ENCODE assay signal across 8 mouse cellular contexts in genomic region chr5:113547949-113548700, GRCm38 (mm10). TPM values are rescaled to one million over a fixed set of nuclear protein-coding genes. Genes with fewer than 3 reads are reported as not detected.
DNase-seq lines count a peak whose midpoint lies in the region; ATAC-seq and TF ChIP-seq lines count a peak whose summit lies in the region.

No protein-coding gene starts in this region.

- 47% methylated on average over 14 of the region's 14 CpGs for WGBS in kidney, adult 2 months
- 55% methylated on average over 14 of the region's 14 CpGs for WGBS in kidney, embryonic 15.5 days
- WGBS in cerebellum, adult 2 months = 9% methylated on average over 14 of the region's 14 CpGs

- no peak overlapping the region for H3K27ac ChIP-seq in kidney, adult 2 months (ENCODE audit: insufficient read depth, low read depth, low read length)
- no peak overlapping the region for H3K27ac ChIP-seq in kidney, embryonic 15.5 days
- no peak overlapping the region for H3K27ac ChIP-seq in MEL (ENCODE audit: control insufficient read depth, low read depth, low read length)
- H3K27ac ChIP-seq in cerebellum, adult 2 months (ENCODE audit: insufficient read depth, low read length) = peak overlapping the region; percentile 58

- no peaks in the 10 kb centered on the region for H3K9me3 ChIP-seq in kidney, embryonic 15.5 days (replicated peaks)
- H3K9me3 ChIP-seq in MEL (replicated peaks; ENCODE audit: insufficient read depth, low read length) = no peaks in the 10 kb centered on the region

- no peak overlapping the region for H3K4me3 ChIP-seq in kidney, adult 2 months (ENCODE audit: insufficient read depth, low read depth, low read length)
- H3K4me3 ChIP-seq in kidney, embryonic 15.5 days (replicated peaks) = no peak overlapping the region
- H3K4me3 ChIP-seq in MEL (ENCODE audit: control insufficient read depth in 1 of 2, insufficient read depth in 1 of 2, low read depth in 2 of 2, low read length in 2 of 2) = no peak overlapping the region
- no peak overlapping the region for H3K4me3 ChIP-seq in cerebellum, adult 2 months (replicated peaks; ENCODE audit: insufficient read depth, low read depth, low read length)

- ATAC-seq in kidney, embryonic 15.5 days (replicated peaks; ENCODE audit: low FRiP score) = no peak

- peak; percentile 42 for DNase-seq in kidney, adult 2 months
- DNase-seq in MEL (ENCODE audit: low read depth, low spot score) = no peak
- peak; percentile 70 to 71 for DNase-seq in cerebellum, adult 2 months
- peak; percentile 62 for DNase-seq in gastrocnemius, postnatal 14 days
- peak; percentile 58 to 60 for DNase-seq in layer of hippocampus, postnatal 14 days (ENCODE audit: low spot score in 2 of 2)
- DNase-seq in lung, postnatal 4 days = peak; percentile 62 to 65
- DNase-seq in testis, postnatal 14 days (ENCODE audit: low spot score) = peak; percentile 22

- intact Hi-C loops in gastrocnemius, postnatal 14 days (cut with DNase I; ENCODE audit: low total_unique reads) = no loop called here

- TF ChIP-seq RAD21 in MEL (IDR thresholded peaks at IDR 0.05; ENCODE audit: low read depth, low read length) = no peak

- H3K36me3 ChIP-seq in kidney, adult 2 months (ENCODE audit: control insufficient read depth, insufficient read depth, low read length) = no peaks in the 10 kb centered on the region
- H3K36me3 ChIP-seq in kidney, embryonic 15.5 days = no peaks in the 10 kb centered on the region
- no peaks in the 10 kb centered on the region for H3K36me3 ChIP-seq in MEL (ENCODE audit: control insufficient read depth in 1 of 2, insufficient read depth in 2 of 2, low read length in 2 of 2)

- no peak for TF ChIP-seq POLR2A in kidney, adult 2 months (IDR thresholded peaks at IDR 0.05; ENCODE audit: low read depth, low read length)
- no peak for TF ChIP-seq POLR2A in MEL (IDR thresholded peaks at IDR 0.05; ENCODE audit: control insufficient read depth in 1 of 2, insufficient read depth in 1 of 2, low read depth in 1 of 2, low read length in 2 of 2, poor library complexity in 1 of 2)
- no peak for TF ChIP-seq POLR2A in cerebellum, adult 2 months (IDR thresholded peaks at IDR 0.05; ENCODE audit: borderline replicate concordance, insufficient read depth, low read length)

- no peaks in the 10 kb centered on the region for H3K4me1 ChIP-seq in kidney, adult 2 months (ENCODE audit: control insufficient read depth, insufficient read depth, low read length)
- 0 out of 2 replicates have a peak, but pooled peaks cover 3% of the 10 kb centered on the region for H3K4me1 ChIP-seq in kidney, embryonic 15.5 days
- no peaks in the 10 kb centered on the region for H3K4me1 ChIP-seq in MEL (ENCODE audit: control insufficient read depth in 1 of 2, insufficient read depth in 2 of 2, low read length in 2 of 2)
- H3K4me1 ChIP-seq in cerebellum, adult 2 months (ENCODE audit: control insufficient read depth, insufficient read depth, low read length) = peaks cover 72% of the 10 kb centered on the region

- H3K27me3 ChIP-seq in kidney, adult 2 months (replicated peaks; ENCODE audit: control insufficient read depth, insufficient read depth, low read length) = no peaks in the 10 kb centered on the region
- H3K27me3 ChIP-seq in kidney, embryonic 15.5 days = peaks cover 33% of the 10 kb centered on the region
- H3K27me3 ChIP-seq in MEL (ENCODE audit: control insufficient read depth in 1 of 2, insufficient read depth in 2 of 2, low read length in 2 of 2) = no peaks in the 10 kb centered on the region
- H3K27me3 ChIP-seq in cerebellum, adult 2 months (ENCODE audit: control insufficient read depth, insufficient read depth, low read length) = no peaks in the 10 kb centered on the region

- no peak for TF ChIP-seq EP300 in MEL (IDR thresholded peaks at IDR 0.05; ENCODE audit: low read depth in 1 of 2, low read length in 2 of 2)

- no peak overlapping the region for H3K4me2 ChIP-seq in kidney, embryonic 15.5 days

- TF ChIP-seq CTCF in kidney, adult 2 months (conservative IDR thresholded peaks at IDR 0.05; ENCODE audit: insufficient read depth, insufficient read length, low read depth, low read length) = peak; percentile 54
- peak in 2 of 3 experiments; percentile 17 to 32; a peak in 3 of 6 replicates for TF ChIP-seq CTCF in MEL (IDR thresholded peaks at IDR 0.05 in 2 of 3, conservative IDR thresholded peaks at IDR 0.05 in 1 of 3; ENCODE audit: control insufficient read depth in 1 of 3, insufficient read depth in 1 of 3, low read depth in 2 of 3, low read length in 3 of 3, poor library complexity in 1 of 3, severe bottlenecking in 1 of 3)
- peak; percentile 73 for TF ChIP-seq CTCF in cerebellum, adult 2 months (IDR thresholded peaks at IDR 0.05; ENCODE audit: borderline replicate concordance, insufficient read depth, low read depth, low read length)

- no peaks in the 10 kb centered on the region for H3K79me2 ChIP-seq in MEL (ENCODE audit: control insufficient read depth, insufficient read depth, low read length, poor library complexity)

- no peak overlapping the region for H3K9ac ChIP-seq in kidney, embryonic 15.5 days
- H3K9ac ChIP-seq in MEL (ENCODE audit: control insufficient read depth, low read depth, low read length, poor library complexity, severe bottlenecking) = no peak overlapping the region

TF ChIP-seq in MEL, 35 proteins besides CTCF, POLR2A, EP300 and RAD21:
- TF ChIP-seq MYC (IDR thresholded peaks at IDR 0.05; ENCODE audit: low read depth, low read length) = no peak
- no peak for TF ChIP-seq MAX (IDR thresholded peaks at IDR 0.05; ENCODE audit: low read length)
- no peak for TF ChIP-seq POLR2AphosphoS5 (IDR thresholded peaks at IDR 0.05; ENCODE audit: borderline replicate concordance, low read depth, low read length)
- TF ChIP-seq CHD1 (IDR thresholded peaks at IDR 0.05; ENCODE audit: low read depth, low read length) = no peak
- TF ChIP-seq TAL1 (IDR thresholded peaks at IDR 0.05; ENCODE audit: low read length) = no peak
- no peak for TF ChIP-seq MAFK (IDR thresholded peaks at IDR 0.05; ENCODE audit: borderline replicate concordance, low read depth, low read length)
- TF ChIP-seq TCF12 (IDR thresholded peaks at IDR 0.05; ENCODE audit: low read depth, low read length) = no peak
- TF ChIP-seq MEF2A (IDR thresholded peaks at IDR 0.05; ENCODE audit: extremely low read depth, insufficient replicate concordance, low read depth, low read length, poor library complexity, severe bottlenecking) = no peak
- TF ChIP-seq MAZ (IDR thresholded peaks at IDR 0.05; ENCODE audit: low read depth, low read length) = no peak
- no peak for TF ChIP-seq E2F4 (IDR thresholded peaks at IDR 0.05; ENCODE audit: borderline replicate concordance, low read depth, low read length)
- TF ChIP-seq ETS1 (IDR thresholded peaks at IDR 0.05; ENCODE audit: low read depth, low read length) = no peak
- TF ChIP-seq ZC3H11A (IDR thresholded peaks at IDR 0.05; ENCODE audit: low read depth, low read length) = no peak
- TF ChIP-seq KAT2A (conservative IDR thresholded peaks at IDR 0.05; ENCODE audit: low read depth, low read length) = no peak
- no peak for TF ChIP-seq SMC3 (IDR thresholded peaks at IDR 0.05; ENCODE audit: low read depth, low read length)
- no peak for TF ChIP-seq ZNF384 (IDR thresholded peaks at IDR 0.05; ENCODE audit: low read depth, low read length)
- TF ChIP-seq UBTF (IDR thresholded peaks at IDR 0.05; ENCODE audit: borderline replicate concordance, insufficient read depth, low read depth, low read length) = no peak
- no peak for TF ChIP-seq USF2 (IDR thresholded peaks at IDR 0.05; ENCODE audit: borderline replicate concordance in 1 of 2, insufficient read depth in 1 of 2, low read depth in 1 of 2, low read length in 2 of 2)
- no peak for TF ChIP-seq RCOR1 (IDR thresholded peaks at IDR 0.05; ENCODE audit: low read depth, low read length)

RNA-seq across cellular contexts. Expression of gene Wscd2, which starts 58.0 kb away (rescaled TPM):
- 9.0 and 10.1 TPM in 2 replicates for polyA plus RNA-seq in kidney, adult 2 months (2012; rRNA removed)
- polyA plus RNA-seq in kidney, embryonic 15.5 days (2015; fragmentation: Nextera tagmentation; extraction: Ambion mirVana) = 2.8 and 4.5 TPM in 2 replicates
- total RNA-seq in MEL (2012; rRNA removed) = not detected in 2 replicates
- not detected for polyA plus RNA-seq in MEL (2012; ENCODE audit: insufficient read depth in 1 of 2, insufficient read length in 2 of 2, low read depth in 1 of 2, low replicate concordance in 2 of 2, missing spikeins in 1 of 2)
- polyA plus RNA-seq in cerebellum, adult 2 months (2012; rRNA removed) = 113 and 136 TPM in 2 replicates
- under 1 TPM; 0.44 to 0.72 TPM for total RNA-seq in gastrocnemius, postnatal 14 days (2021)
- total RNA-seq in layer of hippocampus, postnatal 14 days (2021) = 10 to 100 TPM; 78.5 to 78.8 TPM

Comparison
In these comparisons a context has a peak if more than half of its experiments do, and no peak if none do; other contexts are left out.
1. RNA of gene Wscd2, which starts 58.0 kb away (polyA plus RNA-seq): 113 to 136 TPM in cerebellum, adult 2 months; 9.0 to 10.1 TPM in kidney, adult 2 months, 2.8 to 4.5 TPM in kidney, embryonic 15.5 days and not detected in MEL; every median in the first group is over 10 times any median in the second.
2. Peak in every context shown above with its lines, with median percentiles within 50 percentile points of each other: CTCF ChIP-seq.